Mouse (Mus musculus): ENCODE data around the gene 5730522E02Rik. TPM values are rescaled to one million over a fixed set of nuclear protein-coding genes. Genes with fewer than 3 reads are reported as not detected.
"Not testable (repeated sequence)": the region's sequence is repeated elsewhere in the genome, so short reads cannot be mapped to it uniquely, and the experiment has no call there.

5730522E02Rik gene
- 10 to 100 TPM in 1 of 2 experiments, 1 to 10 TPM in 1; 9.3 to 14.9 TPM for total RNA-seq (2021)

DNA sequence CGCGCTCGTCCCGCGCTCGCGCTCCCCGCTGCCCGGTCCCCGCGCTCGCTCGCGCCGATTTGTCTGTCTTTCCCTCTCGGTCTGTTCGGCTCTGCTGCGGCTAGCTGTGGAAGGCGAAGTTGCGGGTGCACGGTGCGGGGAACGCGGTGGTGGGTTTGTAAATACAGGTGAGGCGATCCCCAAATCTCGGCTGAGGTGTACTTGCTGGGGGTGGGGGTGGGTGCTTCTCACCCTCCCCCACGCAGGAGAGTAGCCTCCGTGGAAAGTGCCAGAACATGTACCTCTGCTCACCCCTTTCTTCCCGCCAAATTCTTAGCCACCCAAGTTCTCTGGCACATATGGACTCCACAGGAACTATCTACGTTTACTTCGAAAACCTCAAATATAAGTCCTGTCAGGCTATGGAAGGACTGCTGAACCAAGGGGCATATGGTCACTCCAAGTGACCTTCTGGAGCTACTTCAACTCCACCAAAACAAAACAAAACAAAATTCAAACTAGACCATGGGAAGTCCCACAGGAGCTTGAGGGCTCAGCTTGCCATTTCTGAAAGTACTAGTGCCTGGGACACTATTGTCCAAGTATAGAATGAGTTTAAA lies at the start of gene 5730522E02Rik:
Gene 5730522E02Rik, minus strand, starts transcription at position 182 of the 599 bp plus-strand sequence.
- DNase-seq (ENCODE audit: low spot score in 2 of 2) = no peak
- intact Hi-C loops (cut with DNase I) = no loop called here

DNA sequence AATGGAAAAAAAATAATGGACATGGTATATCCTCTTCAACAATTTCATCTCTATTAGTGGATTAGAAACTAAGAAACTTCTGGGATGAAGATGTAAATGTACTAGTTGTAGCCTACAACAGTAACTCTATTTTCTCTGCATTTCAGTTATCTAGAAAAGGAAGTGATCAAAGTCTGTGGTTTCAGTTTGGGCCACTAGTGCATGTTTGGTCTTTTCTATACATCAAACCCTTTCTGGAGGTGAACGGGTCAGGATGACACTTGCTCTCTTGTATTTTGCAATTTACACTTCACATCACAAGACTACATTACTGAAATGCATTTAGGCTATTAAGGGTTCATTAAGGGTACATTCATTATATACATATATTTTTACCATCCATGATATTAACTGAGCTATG lies 26.0 kb upstream of the 5730522E02Rik start:
- DNase-seq (ENCODE audit: low spot score in 2 of 2) = no peak
- intact Hi-C loops (cut with DNase I) = no loop called here

DNA sequence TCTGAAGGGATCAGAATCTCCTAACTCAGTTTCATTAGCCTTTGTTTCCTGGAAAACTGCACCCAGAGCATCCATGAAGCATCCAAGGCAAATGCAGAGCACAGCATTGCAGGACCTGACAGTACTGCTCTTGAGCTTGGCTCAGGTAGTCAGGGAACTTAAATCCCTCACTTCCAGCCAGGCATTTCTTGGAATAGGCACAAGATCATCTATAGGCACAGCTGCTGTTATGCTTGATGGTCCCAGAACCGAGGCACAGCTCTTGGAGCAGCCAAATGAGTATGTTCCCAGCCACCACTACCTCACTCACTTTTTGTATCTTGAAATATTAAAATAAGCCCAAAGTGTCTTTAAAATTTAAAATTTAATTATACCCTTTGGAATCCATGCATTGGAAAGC lies 19.3 kb upstream of the 5730522E02Rik start:
- DNase-seq (ENCODE audit: low spot score in 2 of 2) = no peak
- intact Hi-C loops (cut with DNase I) = no loop called here

DNA sequence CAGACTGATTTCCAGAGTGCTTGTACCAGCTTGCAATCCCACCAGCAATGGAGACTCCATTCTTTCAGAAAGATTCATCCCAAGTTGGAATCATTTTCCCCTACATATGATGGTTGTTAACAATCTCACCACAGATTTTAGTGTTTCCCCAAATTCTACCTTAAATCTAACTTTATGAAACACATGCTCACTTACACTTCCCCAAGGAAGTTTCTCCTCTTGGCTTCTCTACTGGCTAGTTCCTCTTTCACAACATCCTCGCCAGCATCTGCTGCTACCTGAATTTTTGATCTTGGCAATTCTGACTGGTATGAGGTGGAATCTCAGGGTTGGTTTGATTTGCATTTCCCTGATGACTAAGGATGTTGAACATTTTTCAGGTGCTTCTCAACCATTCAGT lies 3.1 kb upstream of the 5730522E02Rik start:
- intact Hi-C loops (cut with DNase I); DNase-seq (ENCODE audit: low spot score in 2 of 2): not testable (repeated sequence)

DNA sequence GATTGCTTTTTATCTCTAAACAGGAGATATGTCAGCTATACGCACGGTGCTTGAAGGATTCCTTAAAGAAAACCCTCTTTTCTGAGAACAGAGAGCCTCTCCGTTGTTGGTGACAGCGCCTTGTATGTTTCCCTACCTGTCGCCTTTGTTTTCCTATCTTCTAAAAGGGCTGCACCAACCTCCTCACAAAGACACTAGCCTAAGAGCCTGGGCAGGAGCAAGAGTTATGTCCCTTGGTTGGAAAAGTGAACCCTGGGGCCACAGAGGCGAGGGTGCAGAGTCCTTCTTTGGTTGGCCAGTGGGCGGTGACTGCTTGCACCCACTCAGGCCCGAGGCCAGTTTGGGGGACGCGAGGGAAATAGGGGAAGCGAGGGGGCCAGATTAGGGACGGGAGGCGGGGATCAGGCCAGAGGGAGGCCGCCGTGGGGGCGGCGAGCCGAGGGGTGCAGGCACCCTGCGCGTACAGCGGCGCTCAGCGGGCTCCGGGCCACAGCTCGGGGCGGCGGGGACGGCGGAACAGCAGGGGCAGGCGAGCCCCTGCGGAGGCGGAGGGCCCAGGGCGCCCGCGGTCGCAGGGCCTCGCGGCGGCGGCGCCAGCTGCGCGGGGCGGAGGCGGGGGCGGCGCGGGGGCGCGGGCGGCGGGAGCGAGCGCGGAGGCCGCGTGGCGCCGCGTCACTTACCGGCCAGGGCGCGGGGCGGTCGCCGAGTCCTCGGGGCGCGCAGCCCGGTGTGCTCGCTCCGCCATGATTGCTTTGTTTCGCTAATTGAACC lies 567 bp downstream of the 5730522E02Rik start:
- DNase-seq (ENCODE audit: low spot score in 2 of 2) = peak; percentile 68 to 71
- intact Hi-C loops (cut with DNase I) = loop anchor here (5.0 to 10.0 kb wide), 2 partner anchors 177 to 575 kb away; partner anchors contain the start of gene Fancl

DNA sequence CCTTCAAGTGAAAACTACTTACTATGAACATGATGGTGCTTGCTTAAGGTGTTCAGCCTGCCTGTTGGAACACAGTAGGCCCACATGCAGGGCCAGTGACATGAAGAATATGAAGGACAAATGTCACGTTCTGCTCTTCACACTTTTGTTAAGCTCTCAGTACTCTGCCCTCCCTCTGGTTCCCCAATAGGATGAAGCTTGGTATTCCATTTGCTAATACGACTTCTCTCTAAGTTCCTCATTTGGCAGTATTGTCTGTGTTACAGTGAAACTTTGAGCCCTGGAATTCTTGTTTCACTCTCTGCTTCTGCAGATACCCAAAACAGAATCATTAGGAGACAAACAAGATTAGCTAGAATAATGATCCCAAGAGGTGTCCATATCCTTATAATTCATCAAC lies 7.1 kb downstream of the 5730522E02Rik start:
- intact Hi-C loops (cut with DNase I) = loop anchor here (10.0 kb wide), 1 partner anchor 581 kb away; no protein-coding TSS in a partner anchor
- DNase-seq (ENCODE audit: low spot score in 2 of 2) = no peak

DNA sequence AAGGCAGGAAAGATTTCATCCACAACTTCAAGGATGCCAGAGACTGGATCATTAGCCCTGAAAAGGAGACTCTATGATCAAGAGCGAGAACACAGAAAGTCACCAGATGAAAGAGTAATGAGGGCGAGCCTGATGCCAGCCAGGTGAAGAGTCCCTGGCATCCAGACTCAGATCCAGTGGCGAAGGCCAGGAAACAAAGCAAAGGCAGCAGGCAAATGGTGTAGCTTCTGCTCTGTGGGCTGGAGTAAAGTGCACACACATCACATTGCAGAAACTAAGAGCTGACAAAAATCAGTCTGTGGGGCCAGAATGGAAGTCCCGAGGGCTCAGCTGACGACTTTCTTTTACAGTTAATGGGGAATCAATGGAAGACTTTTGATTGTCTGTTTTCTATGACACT lies 7.7 kb downstream of the 5730522E02Rik start:
- intact Hi-C loops (cut with DNase I) = loop anchor here (10.0 kb wide), 1 partner anchor 582 kb away; no protein-coding TSS in a partner anchor
- no peak for DNase-seq (ENCODE audit: low spot score in 2 of 2)

DNA sequence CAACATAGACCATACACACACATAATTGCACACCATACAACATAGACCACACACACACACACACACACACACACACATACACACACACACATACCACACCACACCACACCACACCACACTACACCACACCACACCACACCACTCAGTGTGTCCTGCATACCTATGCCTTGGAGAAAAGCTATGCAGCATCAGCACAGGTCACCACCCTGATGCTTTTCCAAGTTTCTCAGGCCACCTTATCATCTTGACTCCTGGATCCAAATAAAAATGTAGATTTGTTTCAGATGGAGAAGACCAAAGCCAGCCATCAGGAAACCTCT lies 8.8 kb downstream of the 5730522E02Rik start:
- intact Hi-C loops (cut with DNase I) = loop anchor here (10.0 kb wide), 1 partner anchor 583 kb away; no protein-coding TSS in a partner anchor

DNA sequence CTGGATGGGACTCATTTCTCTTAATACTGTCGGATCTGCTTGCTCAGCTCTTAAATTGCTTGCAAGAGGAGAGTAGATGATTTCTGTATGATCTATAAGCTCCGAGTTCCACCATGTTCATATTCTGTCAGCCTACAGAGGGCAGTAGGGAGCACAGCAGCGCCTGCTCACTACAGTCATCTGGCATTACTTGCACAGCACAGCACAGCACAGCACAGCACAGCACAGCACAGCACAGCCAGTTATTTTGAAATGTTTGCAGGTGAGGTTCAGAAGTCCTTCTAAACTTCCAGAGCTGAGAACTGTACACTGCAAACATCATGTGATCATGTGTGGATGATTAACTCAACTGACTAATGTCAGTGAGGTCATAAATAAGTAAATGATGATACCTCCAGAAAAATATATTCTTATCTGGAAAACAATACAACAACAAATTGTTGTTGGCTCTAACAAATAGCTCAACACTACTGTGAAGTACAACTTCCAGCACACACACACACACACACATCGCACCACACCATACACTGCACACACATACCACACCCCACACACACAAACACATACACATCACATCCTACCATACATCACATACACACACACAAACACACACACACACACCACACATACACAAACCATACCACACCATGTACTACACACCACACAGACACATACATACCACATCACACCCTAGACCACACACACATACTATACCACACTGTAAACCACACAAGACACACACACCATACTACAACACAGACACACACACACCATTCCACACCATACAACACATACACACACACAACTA lies 9.4 kb downstream of the 5730522E02Rik start:
- peak in 1 of 2 experiments; percentile 28 for DNase-seq (ENCODE audit: low spot score in 2 of 2)

More for the DNA sequence above, 8.8 kb downstream of the 5730522E02Rik start:
- DNase-seq (ENCODE audit: low spot score in 2 of 2) = no peak

DNA sequence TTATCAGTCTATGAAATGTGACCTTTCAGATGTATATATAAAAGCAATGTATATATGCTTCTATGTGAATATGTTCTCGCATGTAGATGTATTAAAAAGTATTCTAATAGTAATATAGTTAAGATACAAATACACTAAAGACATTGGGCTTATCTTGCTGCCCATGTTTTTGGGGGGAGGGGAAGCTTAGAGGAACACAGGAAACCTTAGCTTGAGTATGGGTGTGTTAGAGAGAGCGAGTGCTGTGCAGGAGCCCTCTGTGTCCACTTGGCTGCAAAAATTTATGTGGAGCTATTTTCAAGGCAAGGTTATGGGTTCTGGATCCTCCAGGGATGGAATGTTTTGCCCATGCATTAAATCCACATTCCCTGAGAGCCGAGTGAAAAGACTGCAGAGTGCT lies 15.1 kb downstream of the 5730522E02Rik start:
- intact Hi-C loops (cut with DNase I) = loop anchor here (10.0 kb wide), 1 partner anchor 759 kb away; no protein-coding TSS in a partner anchor

More for the DNA sequence above, 9.4 kb downstream of the 5730522E02Rik start:
- intact Hi-C loops (cut with DNase I) = loop anchor here (10.0 kb wide), 1 partner anchor 584 kb away; no protein-coding TSS in a partner anchor

DNA sequence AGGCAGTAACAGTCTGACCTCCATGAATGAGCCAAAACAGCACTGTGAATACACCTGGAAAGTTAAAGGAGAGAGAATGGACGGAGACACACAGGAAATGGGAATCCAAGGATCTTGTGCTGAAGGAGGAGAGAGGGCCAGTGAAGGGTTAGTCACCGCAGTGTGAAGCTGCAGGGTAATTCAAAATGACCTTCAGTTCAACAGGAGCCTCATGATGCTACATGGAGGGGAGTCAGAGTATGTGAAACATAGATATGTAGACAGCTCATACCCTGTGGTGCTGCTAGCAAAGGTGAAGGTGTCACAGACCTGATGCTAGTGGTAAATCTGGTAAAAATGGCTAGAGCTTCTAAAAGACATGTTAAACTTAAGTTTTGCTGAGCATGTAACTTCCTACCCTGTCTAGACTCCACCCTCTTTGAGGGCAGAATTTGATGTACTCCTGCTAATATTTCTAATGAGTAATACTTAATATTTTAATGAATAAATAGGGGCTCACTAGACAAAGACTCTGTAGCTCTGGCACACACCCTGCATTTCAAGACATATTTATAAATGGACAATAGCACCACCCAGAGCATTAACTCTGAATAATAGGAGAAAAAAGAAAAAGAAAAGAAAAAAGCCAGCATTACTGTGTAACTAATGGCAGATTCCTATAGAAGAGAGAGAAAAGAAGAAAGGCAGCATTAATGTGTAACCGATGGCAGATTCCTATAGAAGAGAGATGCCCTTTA lies 23.2 kb downstream of the 5730522E02Rik start:
- intact Hi-C loops (cut with DNase I) = no loop called here
- no peak for DNase-seq (ENCODE audit: low spot score in 2 of 2)

More for the DNA sequence above, 15.1 kb downstream of the 5730522E02Rik start:
- DNase-seq (ENCODE audit: low spot score in 2 of 2) = no peak

DNA sequence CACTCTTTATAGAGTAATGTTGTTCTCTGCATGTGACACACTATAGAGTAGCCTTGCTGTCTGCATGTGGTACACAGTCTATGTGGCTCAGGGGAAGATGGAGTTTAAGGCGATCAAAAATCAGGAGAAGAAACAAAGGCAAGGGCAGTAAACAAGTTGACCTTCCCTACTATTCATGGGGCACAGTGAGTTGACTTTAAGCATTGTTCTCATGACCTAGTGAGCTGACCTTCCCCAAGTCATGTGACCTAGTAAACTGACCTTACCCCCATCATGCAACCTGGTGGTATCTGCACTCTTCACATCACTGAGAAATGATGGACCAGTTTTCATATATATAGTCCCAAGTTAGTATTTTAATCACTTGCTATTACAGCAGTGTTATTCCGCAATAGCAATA lies 40.0 kb downstream of the 5730522E02Rik start:
- intact Hi-C loops (cut with DNase I) = no loop called here
- no peak for DNase-seq (ENCODE audit: low spot score in 2 of 2)

DNA sequence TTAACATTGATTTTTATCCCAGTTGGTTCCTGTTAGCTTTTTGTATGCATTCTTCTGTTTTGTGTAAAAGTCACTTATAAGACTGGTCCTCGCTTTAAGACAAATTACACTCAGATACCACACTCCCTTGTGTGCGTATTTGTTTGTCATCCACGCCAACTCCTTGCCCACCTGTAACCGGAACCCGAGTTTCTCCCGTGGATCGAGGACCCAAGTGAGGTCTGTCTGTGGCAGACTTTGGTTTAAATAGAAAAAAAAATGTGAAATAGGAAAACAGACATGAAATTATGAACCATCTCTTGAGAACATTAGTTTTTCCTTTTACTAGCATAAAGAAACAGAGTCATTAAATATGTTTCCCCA lies 43.0 kb downstream of the 5730522E02Rik start:
- intact Hi-C loops (cut with DNase I) = no loop called here
- DNase-seq (ENCODE audit: low spot score in 2 of 2) = no peak

DNA sequence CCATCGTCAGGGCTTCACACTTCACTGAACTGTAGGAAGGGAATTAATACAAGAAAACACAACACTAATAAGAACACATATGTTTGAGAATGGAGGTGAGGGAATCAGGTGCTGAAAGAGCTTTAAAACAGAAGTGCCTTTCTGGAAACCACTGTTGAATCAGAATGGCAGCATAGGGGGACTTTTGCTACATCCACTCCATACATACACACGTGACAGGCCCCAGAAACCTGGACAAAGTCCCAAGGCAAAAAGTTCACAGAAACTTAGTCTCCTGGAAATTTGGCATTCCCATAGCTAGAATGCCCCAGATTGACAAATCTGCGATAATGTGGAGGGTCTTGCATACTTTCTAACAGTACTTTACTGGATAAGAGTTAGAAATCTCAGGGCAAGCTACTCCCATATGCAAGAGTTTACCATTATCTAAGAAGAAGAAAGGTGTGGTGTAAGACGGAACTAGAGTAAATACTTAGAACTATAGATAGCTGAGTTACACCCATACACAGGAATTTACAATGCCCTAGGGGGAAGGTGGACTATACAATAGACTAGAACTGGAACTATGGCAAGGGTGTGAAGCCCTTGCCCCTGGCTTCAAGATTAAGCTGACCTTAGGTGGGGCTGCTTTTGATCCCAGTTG lies 43.5 kb downstream of the 5730522E02Rik start:
- intact Hi-C loops (cut with DNase I) = no loop called here
- DNase-seq (ENCODE audit: low spot score in 2 of 2) = no peak

DNA sequence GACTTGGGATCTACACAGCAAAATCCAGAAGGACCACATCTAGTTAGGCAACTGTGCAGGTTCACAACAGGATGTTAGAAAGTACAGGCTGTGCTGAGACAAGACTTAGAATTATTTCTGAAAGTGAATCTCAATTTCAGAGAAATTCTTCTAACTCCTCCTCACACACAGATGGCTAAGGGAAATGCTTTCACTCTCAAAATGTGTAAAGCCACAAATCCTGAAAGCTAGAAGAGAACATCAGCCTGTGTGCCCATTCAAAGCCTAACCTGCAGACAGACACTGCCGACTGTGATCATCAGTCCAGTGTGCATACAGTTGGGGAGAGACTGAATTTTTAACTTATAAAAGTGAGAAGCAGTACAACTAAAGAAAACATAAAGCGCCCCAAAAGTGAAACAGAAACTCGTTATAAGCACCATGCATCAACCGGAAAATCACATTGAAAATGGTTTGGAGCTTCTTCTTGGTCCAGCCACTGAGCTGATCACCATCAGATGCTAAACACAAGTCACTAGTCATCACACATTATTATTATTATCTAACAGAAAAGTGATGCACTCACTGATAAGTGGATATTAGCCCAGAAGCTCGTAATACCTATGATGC lies 45.8 kb downstream of the 5730522E02Rik start:
- DNase-seq (ENCODE audit: low spot score in 2 of 2) = peak; percentile 12 to 14
- intact Hi-C loops (cut with DNase I) = no loop called here

DNA sequence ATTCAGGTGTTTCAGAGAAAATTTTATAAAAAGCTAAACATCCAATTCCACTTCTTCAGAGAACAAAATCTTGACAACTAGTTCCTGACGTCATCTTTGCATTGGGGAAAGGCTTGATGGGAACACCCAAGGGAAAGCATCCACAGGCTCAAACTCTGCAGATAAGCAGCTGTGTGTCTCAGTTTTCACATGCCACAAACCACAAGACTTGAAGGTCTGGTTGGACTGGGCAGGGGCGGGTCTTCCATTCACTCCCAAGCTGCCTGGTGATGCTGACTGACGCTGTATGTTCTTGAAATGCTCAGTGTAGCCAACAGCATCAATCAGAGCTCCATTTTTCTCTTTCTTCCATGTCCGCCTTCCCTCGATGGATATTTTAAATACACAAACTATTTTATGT lies 49.2 kb downstream of the 5730522E02Rik start:
- DNase-seq (ENCODE audit: low spot score in 2 of 2) = no peak
- intact Hi-C loops (cut with DNase I) = no loop called here

DNA sequence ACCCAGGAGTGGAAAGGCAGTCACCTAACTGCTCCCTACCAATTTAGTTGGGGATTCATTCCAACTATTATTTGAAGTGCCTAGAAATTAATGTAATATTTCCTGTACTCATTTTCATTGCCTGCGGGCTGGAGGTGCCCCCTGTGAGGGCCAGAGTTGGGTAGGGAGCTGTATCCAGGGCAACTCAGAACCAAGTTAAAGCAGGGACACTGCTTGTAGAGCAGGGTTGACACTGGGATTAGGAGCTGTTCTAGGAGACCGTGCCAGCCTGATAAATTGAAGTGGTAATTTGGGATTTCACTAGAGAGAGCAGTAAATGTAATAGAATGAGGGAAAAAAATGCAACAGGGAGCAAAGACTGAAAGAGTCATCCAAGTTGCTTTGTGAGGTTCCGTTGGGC lies 51.5 kb downstream of the 5730522E02Rik start:
- DNase-seq (ENCODE audit: low spot score in 2 of 2) = no peak
- intact Hi-C loops (cut with DNase I) = no loop called here

DNA sequence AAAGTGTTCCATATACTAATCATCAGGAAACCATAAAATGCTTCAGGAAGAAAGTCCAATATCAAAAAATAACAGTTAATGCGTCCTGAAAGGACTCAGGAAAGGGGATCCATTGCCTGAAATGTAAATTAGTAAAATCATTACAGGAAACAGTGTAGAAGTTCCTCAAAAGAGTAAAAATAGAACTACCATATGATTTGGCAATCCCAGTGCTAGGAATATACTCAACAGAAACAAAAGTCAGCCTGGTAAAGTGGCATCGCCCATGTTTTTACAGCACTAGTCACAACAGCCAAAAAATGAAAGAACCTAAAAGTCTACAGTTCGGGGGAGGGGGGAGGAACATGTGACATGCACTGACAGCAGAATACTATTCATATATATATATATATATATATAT lies 70.5 kb downstream of the 5730522E02Rik start:
- DNase-seq (ENCODE audit: low spot score in 2 of 2) = no peak
- intact Hi-C loops (cut with DNase I) = no loop called here

DNA sequence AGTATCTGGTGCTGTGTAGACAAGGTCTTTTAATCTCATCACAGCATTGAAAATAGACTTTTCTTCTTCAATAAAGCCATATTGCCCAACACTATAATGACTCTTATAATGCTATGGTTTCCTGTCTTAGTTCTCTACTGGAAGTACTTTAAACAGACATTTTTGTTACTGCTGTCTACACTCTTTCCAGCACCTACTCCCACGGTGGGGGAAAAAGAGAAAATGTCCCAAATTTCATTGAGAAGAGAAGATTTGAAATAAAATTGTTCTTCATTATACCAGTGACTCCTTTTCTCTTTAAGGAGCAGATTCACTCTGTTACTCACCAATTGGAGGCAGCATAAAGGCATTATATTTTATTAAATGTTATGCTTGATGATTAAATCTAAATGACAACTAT lies 72.5 kb downstream of the 5730522E02Rik start:
- intact Hi-C loops (cut with DNase I) = no loop called here
- no peak for DNase-seq (ENCODE audit: low spot score in 2 of 2)

All from left cerebral cortex, postnatal 36 days (tissue).